Mouse (Mus musculus) neutrophil, adult 5-6 weeks (primary cell): ENCODE measurements around the gene Cntn1. TPM values are rescaled to one million over a fixed set of nuclear protein-coding genes. Genes with fewer than 3 reads are reported as not detected.

Experiments
- ATAC-seq: fragments of 151-379, 151-347 bp; 2 replicates; pipeline ENCODE4 v1.8.0; 2017; ENCODE audit warnings: mild to moderate bottlenecking, moderate TSS enrichment; ENCODE audit not compliant: insufficient number of reproducible peaks, poor library complexity, low FRiP score, severe bottlenecking; ENCODE audit errors: extremely low read depth
- total RNA-seq: library from RNA; stranded (forward); fragments of 200-1000 nt; gene quantifications from 2 replicates; pipeline ENCODE4 v1.2.3, GENCODE M21; 2017

Gene Cntn1
- total RNA-seq, 1 experiment from 2014 or later, result 0.23 TPM

- no peak for ATAC-seq
Observed at GRCm38 (mm10) chr15:92112455-92112854, 61.5 kb downstream of the Cntn1 start.

- no peak for ATAC-seq
Observed at GRCm38 (mm10) chr15:92132936-92133335, 82.0 kb downstream of the Cntn1 start.

GRCm38 (mm10) chr15:92134254-92134653 lies 83.3 kb downstream of the Cntn1 start:
- no peak for ATAC-seq

GRCm38 (mm10) chr15:92137026-92137425 lies 86.1 kb downstream of the Cntn1 start:
- ATAC-seq, result no peak

- ATAC-seq, result no peak
Observed at GRCm38 (mm10) chr15:92141972-92142371, 91.0 kb downstream of the Cntn1 start.

GRCm38 (mm10) chr15:92154921-92155320 lies 104.0 kb downstream of the Cntn1 start:
- ATAC-seq, result no peak

- ATAC-seq, result no peak
Observed at GRCm38 (mm10) chr15:92160855-92161162, 109.8 kb downstream of the Cntn1 start.

- ATAC-seq, result no peak
Observed at GRCm38 (mm10) chr15:92161163-92162025, 110.4 kb downstream of the Cntn1 start.

GRCm38 (mm10) chr15:92162835-92163234 lies 111.9 kb downstream of the Cntn1 start:
- no peak for ATAC-seq

GRCm38 (mm10) chr15:92164127-92164526 lies 113.2 kb downstream of the Cntn1 start:
- no peak for ATAC-seq

GRCm38 (mm10) chr15:92166266-92166665 lies 115.3 kb downstream of the Cntn1 start:
- ATAC-seq, result no peak

GRCm38 (mm10) chr15:92175739-92176138 lies 124.8 kb downstream of the Cntn1 start:
- no peak for ATAC-seq

GRCm38 (mm10) chr15:92177413-92177812 lies 126.4 kb downstream of the Cntn1 start:
- no peak for ATAC-seq

GRCm38 (mm10) chr15:92185484-92185883 lies 134.5 kb downstream of the Cntn1 start:
- ATAC-seq, result no peak

- no peak for ATAC-seq
Observed at GRCm38 (mm10) chr15:92190000-92190399, 139.0 kb downstream of the Cntn1 start.

- ATAC-seq, result no peak
Observed at GRCm38 (mm10) chr15:92200326-92200985, 149.5 kb downstream of the Cntn1 start.

- ATAC-seq, result no peak
Observed at GRCm38 (mm10) chr15:92206695-92207094, 155.7 kb downstream of the Cntn1 start.

GRCm38 (mm10) chr15:92209778-92210177 lies 158.8 kb downstream of the Cntn1 start:
- no peak for ATAC-seq

GRCm38 (mm10) chr15:92210486-92211235 lies 159.7 kb downstream of the Cntn1 start:
- ATAC-seq, result no peak

- ATAC-seq, result no peak
Observed at GRCm38 (mm10) chr15:92215841-92216240, 164.9 kb downstream of the Cntn1 start.
